Mouse (Mus musculus): ENCODE results near the gene Ak5. TPM values are rescaled to one million over a fixed set of nuclear protein-coding genes. Genes with fewer than 3 reads are reported as not detected.

The Ak5 gene
- polyA plus RNA-seq, 1 experiment from 2014 or later = 1.5 TPM

- Histone ChIP-seq H3K27me3 (no peaks in the 10 kb centered on the region), H3K9me3 (0 out of 2 replicates have a peak, but pooled peaks cover 3% of the 10 kb centered on the region)
- 86% methylated on average over 8 of the region's 8 CpGs for WGBS
These were observed 141.4 kb downstream of the Ak5 start for GRCm38 (mm10) chr3:152526721-152527120.

GRCm38 (mm10) chr3:152523315-152523638 lies 144.9 kb downstream of the Ak5 start:
- ATAC-seq (ENCODE audit: low FRiP score, low read depth) = no peak
- 76% methylated on average over 4 of the region's 4 CpGs for WGBS
- no peaks in the 10 kb centered on the region for H3K36me3 ChIP-seq
- 0 out of 2 replicates have a peak, but pooled peaks cover 3% of the 10 kb centered on the region for H3K9me3 ChIP-seq
- H3K4me1 ChIP-seq = no peaks in the 10 kb centered on the region
- no peak overlapping the region for H3K27ac ChIP-seq (replicated peaks)
- H3K4me3 ChIP-seq = no peak overlapping the region
- no peak overlapping the region for H3K9ac ChIP-seq (replicated peaks)
- H3K4me2 ChIP-seq (replicated peaks) = no peak overlapping the region
- no peaks in the 10 kb centered on the region for H3K27me3 ChIP-seq

More at GRCm38 (mm10) chr3:152526721-152527120, 141.4 kb downstream of the Ak5 start:
- no peak for ATAC-seq (ENCODE audit: low FRiP score, low read depth)
- Histone ChIP-seq H3K4me2 (replicated peaks) (no peak overlapping the region), H3K36me3 (no peaks in the 10 kb centered on the region), H3K4me1 (no peaks in the 10 kb centered on the region), H3K4me3 (no peak overlapping the region), H3K9ac (replicated peaks) (no peak overlapping the region), H3K27ac (replicated peaks) (no peak overlapping the region)

GRCm38 (mm10) chr3:152522634-152523314 lies 145.4 kb downstream of the Ak5 start:
- 88% methylated on average over 6 of the region's 6 CpGs for WGBS
- Histone ChIP-seq H3K9ac (replicated peaks) (no peak overlapping the region), H3K4me2 (replicated peaks) (no peak overlapping the region), H3K27me3 (no peaks in the 10 kb centered on the region), H3K9me3 (0 out of 2 replicates have a peak, but pooled peaks cover 3% of the 10 kb centered on the region), H3K27ac (replicated peaks) (no peak overlapping the region), H3K4me3 (no peak overlapping the region), H3K4me1 (no peaks in the 10 kb centered on the region), H3K36me3 (no peaks in the 10 kb centered on the region)
- no peak for ATAC-seq (ENCODE audit: low FRiP score, low read depth)

- Histone ChIP-seq H3K36me3 (no peaks in the 10 kb centered on the region), H3K4me2 (replicated peaks) (no peak overlapping the region), H3K4me1 (peaks cover 4% of the 10 kb centered on the region; the same call in 1 of the 2 replicates), H3K27ac (replicated peaks) (no peak overlapping the region), H3K9ac (replicated peaks) (no peak overlapping the region), H3K4me3 (no peak overlapping the region), H3K9me3 (0 out of 2 replicates have a peak, but pooled peaks cover 3% of the 10 kb centered on the region), H3K27me3 (no peaks in the 10 kb centered on the region)
- 95% methylated on average over 7 of the region's 7 CpGs for WGBS
- ATAC-seq (ENCODE audit: low FRiP score, low read depth) = no peak
These were observed 147.1 kb downstream of the Ak5 start for GRCm38 (mm10) chr3:152521054-152521453.

- Histone ChIP-seq H3K36me3 (no peaks in the 10 kb centered on the region), H3K4me2 (replicated peaks) (no peak overlapping the region), H3K4me1 (peaks cover 7% of the 10 kb centered on the region; the same call in 1 of the 2 replicates), H3K27me3 (no peaks in the 10 kb centered on the region), H3K9me3 (0 out of 2 replicates have a peak, but pooled peaks cover 3% of the 10 kb centered on the region), H3K4me3 (no peak overlapping the region), H3K9ac (replicated peaks) (no peak overlapping the region), H3K27ac (replicated peaks) (no peak overlapping the region)
- WGBS = 83% methylated on average over 3 of the region's 3 CpGs
- no peak for ATAC-seq (ENCODE audit: low FRiP score, low read depth)
These were observed 148.1 kb downstream of the Ak5 start for GRCm38 (mm10) chr3:152520074-152520473.

- WGBS = 85% methylated on average over 10 of the region's 10 CpGs
- Histone ChIP-seq H3K36me3 (no peaks in the 10 kb centered on the region), H3K4me1 (peaks cover 7% of the 10 kb centered on the region; the same call in 1 of the 2 replicates), H3K4me2 (replicated peaks) (no peak overlapping the region), H3K9me3 (0 out of 2 replicates have a peak, but pooled peaks cover 3% of the 10 kb centered on the region), H3K4me3 (no peak overlapping the region), H3K9ac (replicated peaks) (no peak overlapping the region), H3K27ac (replicated peaks) (no peak overlapping the region), H3K27me3 (no peaks in the 10 kb centered on the region)
- no peak for ATAC-seq (ENCODE audit: low FRiP score, low read depth)
These were observed 148.6 kb downstream of the Ak5 start for GRCm38 (mm10) chr3:152519556-152519955.

GRCm38 (mm10) chr3:152516569-152516968 lies 151.6 kb downstream of the Ak5 start:
- no peak for ATAC-seq (ENCODE audit: low FRiP score, low read depth)
- no peak overlapping the region; the same call in 1 of the 2 replicates for H3K27ac ChIP-seq (replicated peaks)

GRCm38 (mm10) chr3:152515959-152516358 lies 152.2 kb downstream of the Ak5 start:
- Histone ChIP-seq H3K4me2 (replicated peaks) (no peak overlapping the region), H3K9ac (replicated peaks) (no peak overlapping the region), H3K36me3 (no peaks in the 10 kb centered on the region), H3K9me3 (no peaks in the 10 kb centered on the region), H3K27me3 (no peaks in the 10 kb centered on the region; the same call in 1 of the 2 replicates), H3K4me1 (peaks cover 7% of the 10 kb centered on the region; the same call in 1 of the 2 replicates), H3K4me3 (no peak overlapping the region), H3K27ac (replicated peaks) (no peak overlapping the region; the same call in 1 of the 2 replicates)
- WGBS = 21% methylated on average over 6 of the region's 6 CpGs
- ATAC-seq (ENCODE audit: low FRiP score, low read depth) = peak; percentile 49; the same call in 1 of the 2 replicates

More at GRCm38 (mm10) chr3:152516569-152516968, 151.6 kb downstream of the Ak5 start:
- no peaks in the 10 kb centered on the region for H3K9me3 ChIP-seq
- H3K27me3 ChIP-seq = no peaks in the 10 kb centered on the region; the same call in 1 of the 2 replicates
- H3K4me2 ChIP-seq (replicated peaks) = no peak overlapping the region
- no peaks in the 10 kb centered on the region for H3K36me3 ChIP-seq
- no peak overlapping the region for H3K9ac ChIP-seq (replicated peaks)
- H3K4me3 ChIP-seq = no peak overlapping the region
- 75% methylated on average over 3 of the region's 3 CpGs for WGBS
- peaks cover 7% of the 10 kb centered on the region; the same call in 1 of the 2 replicates for H3K4me1 ChIP-seq

GRCm38 (mm10) chr3:152512517-152512916 lies 155.6 kb downstream of the Ak5 start:
- Histone ChIP-seq H3K4me2 (replicated peaks) (no peak overlapping the region), H3K36me3 (no peaks in the 10 kb centered on the region), H3K4me1 (peaks cover 7% of the 10 kb centered on the region), H3K27ac (replicated peaks) (no peak overlapping the region), H3K9me3 (no peaks in the 10 kb centered on the region), H3K4me3 (no peak overlapping the region), H3K27me3 (no peaks in the 10 kb centered on the region; the same call in 1 of the 2 replicates), H3K9ac (replicated peaks) (no peak overlapping the region)
- ATAC-seq (ENCODE audit: low FRiP score, low read depth) = no peak
- WGBS = 80% methylated on average over 2 of the region's 2 CpGs

GRCm38 (mm10) chr3:152509268-152509667 lies 158.9 kb downstream of the Ak5 start:
- no peak for ATAC-seq (ENCODE audit: low FRiP score, low read depth)

GRCm38 (mm10) chr3:152508419-152508993 lies 159.7 kb downstream of the Ak5 start:
- Histone ChIP-seq H3K4me2 (replicated peaks) (no peak overlapping the region), H3K4me1 (no peaks in the 10 kb centered on the region; the same call in 1 of the 2 replicates)
- 0 out of 2 replicates have a peak, but pooled peaks have one; percentile 27 for ATAC-seq (ENCODE audit: low FRiP score, low read depth)

More at GRCm38 (mm10) chr3:152509268-152509667, 158.9 kb downstream of the Ak5 start:
- Histone ChIP-seq H3K4me1 (no peaks in the 10 kb centered on the region; the same call in 1 of the 2 replicates), H3K9me3 (no peaks in the 10 kb centered on the region), H3K4me2 (replicated peaks) (no peak overlapping the region), H3K4me3 (no peak overlapping the region), H3K27me3 (no peaks in the 10 kb centered on the region; the same call in 1 of the 2 replicates), H3K36me3 (no peaks in the 10 kb centered on the region), H3K9ac (replicated peaks) (no peak overlapping the region), H3K27ac (replicated peaks) (no peak overlapping the region)
- WGBS = 93% methylated on average over 7 of the region's 7 CpGs

GRCm38 (mm10) chr3:152507900-152508299 lies 160.3 kb downstream of the Ak5 start:
- Histone ChIP-seq H3K4me1 (no peaks in the 10 kb centered on the region; the same call in 1 of the 2 replicates), H3K4me2 (replicated peaks) (no peak overlapping the region), H3K9me3 (no peaks in the 10 kb centered on the region), H3K27ac (replicated peaks) (no peak overlapping the region), H3K9ac (replicated peaks) (no peak overlapping the region), H3K4me3 (no peak overlapping the region), H3K36me3 (no peaks in the 10 kb centered on the region), H3K27me3 (no peaks in the 10 kb centered on the region; the same call in 1 of the 2 replicates)
- WGBS = 76% methylated on average over 8 of the region's 8 CpGs
- no peak for ATAC-seq (ENCODE audit: low FRiP score, low read depth)

More at GRCm38 (mm10) chr3:152508419-152508993, 159.7 kb downstream of the Ak5 start:
- Histone ChIP-seq H3K27ac (replicated peaks) (no peak overlapping the region), H3K4me3 (no peak overlapping the region), H3K9me3 (no peaks in the 10 kb centered on the region), H3K9ac (replicated peaks) (no peak overlapping the region), H3K36me3 (no peaks in the 10 kb centered on the region), H3K27me3 (no peaks in the 10 kb centered on the region; the same call in 1 of the 2 replicates)
- WGBS = 58% methylated on average over 12 of the region's 12 CpGs

All from midbrain, embryonic 12.5 days (tissue).